Mouse (Mus musculus): ENCODE measurements around the gene Olfr368. TPM values are rescaled to one million over a fixed set of nuclear protein-coding genes. Genes with fewer than 3 reads are reported as not detected.

Gene Olfr368
- total RNA-seq (2023): not detected

GRCm38 (mm10) chr2:37326215-37326614 lies at the start of gene Olfr368:
TSS of gene Olfr368 (plus strand) at chr2:37326515.

GRCm38 (mm10) chr2:37358633-37359540 lies 32.6 kb downstream of the Olfr368 start, which contains the start of gene Pdcl:
TSS of gene Pdcl (minus strand) at chr2:37359332.

Other genes with a start within 250 kb of the Olfr368 start
- gene Olfr361, start 237.2 kb upstream of the Olfr368 start, total RNA-seq (2023): not detected
- gene Olfr362, start 208.6 kb upstream of the Olfr368 start, total RNA-seq (2023): not detected
- gene Olfr364-ps1, start 187.2 kb upstream of the Olfr368 start, total RNA-seq (2023): not detected
- under 1 TPM; 0.09 to 0.15 TPM for gene Olfr365, start 138.3 kb upstream of the Olfr368 start, total RNA-seq (2023)
- gene Olfr366, start 114.9 kb upstream of the Olfr368 start, total RNA-seq (2023): not detected
- gene Pdcl, start 32.8 kb downstream of the Olfr368 start, total RNA-seq (2023): 10 to 100 TPM; 24.8 to 26.2 TPM
- 10 to 100 TPM; 61.8 to 63.5 TPM for gene Rc3h2, start 96.4 kb downstream of the Olfr368 start, total RNA-seq (2023)
- 1 to 10 TPM; 4.1 to 6.1 TPM for gene Zbtb26, start 116.6 kb downstream of the Olfr368 start, total RNA-seq (2023)
- gene Zbtb6, start 116.7 kb downstream of the Olfr368 start, total RNA-seq (2023): 10 to 100 TPM; 16.2 to 17.2 TPM
- 10 to 100 TPM; 42.2 to 43.5 TPM for gene Rabgap1, start 116.8 kb downstream of the Olfr368 start, total RNA-seq (2023)
- 1 to 10 TPM; 4.9 to 5.8 TPM for gene Gpr21, start 189.8 kb downstream of the Olfr368 start, total RNA-seq (2023)

All from T-cell, adult 66 days (primary cell).